Mouse (Mus musculus) cerebellum, postnatal 14 days (tissue): ENCODE results near the gene Thap3.
"Not testable (repeated sequence)": the region's sequence is repeated elsewhere in the genome, so short reads cannot be mapped to it uniquely, and the experiment has no call there.

Experiments
- DNase-seq, 2 experiments: peaks; one replicate each; pipeline ENCODE4 v3.0.0; 2021; ENCODE audit warnings: mixed read lengths in 2 of 2

Thap3 gene

DNA sequence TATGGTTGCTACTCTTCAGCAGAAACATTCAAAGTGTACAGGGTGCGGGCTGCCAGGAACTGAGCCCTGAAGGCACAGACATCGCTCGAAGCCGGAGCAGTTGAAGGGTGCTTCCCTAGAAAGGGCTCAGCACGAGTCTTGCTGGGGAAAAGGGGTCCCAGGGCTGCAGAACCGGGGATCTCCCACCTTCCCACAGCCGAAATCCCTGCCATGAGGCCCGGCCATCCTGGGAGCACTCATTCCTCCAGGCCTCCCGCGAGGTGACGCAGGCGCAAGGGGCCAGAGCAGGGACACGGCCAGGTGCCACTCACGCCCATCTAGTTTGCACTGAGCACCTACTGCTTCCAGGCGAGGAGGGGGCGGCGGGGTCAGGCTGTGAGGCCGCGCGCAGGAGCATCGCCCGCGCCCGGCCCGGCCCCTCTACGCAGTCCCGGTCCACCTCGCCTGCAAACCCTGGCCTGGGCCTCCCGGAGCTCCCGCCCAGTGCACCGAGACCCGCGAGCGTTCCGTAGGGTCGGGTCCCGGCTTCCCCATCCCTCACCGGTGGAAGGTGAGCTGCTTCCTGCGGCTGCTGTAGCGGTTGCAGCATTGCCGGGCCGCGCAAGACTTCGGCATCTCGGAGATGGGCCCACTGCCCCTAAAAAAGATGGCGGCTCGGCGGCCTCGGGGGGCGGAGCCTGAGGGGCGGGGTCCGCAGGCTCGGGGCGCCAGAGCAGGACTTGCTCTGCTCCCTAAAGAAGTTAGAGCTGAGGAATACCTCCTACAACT lies at the start of gene Thap3:
Thap3 (minus strand) TSS at position 656 of the 768 bp plus-strand sequence.
- DNase-seq, result peak; percentile 86 to 90

DNA sequence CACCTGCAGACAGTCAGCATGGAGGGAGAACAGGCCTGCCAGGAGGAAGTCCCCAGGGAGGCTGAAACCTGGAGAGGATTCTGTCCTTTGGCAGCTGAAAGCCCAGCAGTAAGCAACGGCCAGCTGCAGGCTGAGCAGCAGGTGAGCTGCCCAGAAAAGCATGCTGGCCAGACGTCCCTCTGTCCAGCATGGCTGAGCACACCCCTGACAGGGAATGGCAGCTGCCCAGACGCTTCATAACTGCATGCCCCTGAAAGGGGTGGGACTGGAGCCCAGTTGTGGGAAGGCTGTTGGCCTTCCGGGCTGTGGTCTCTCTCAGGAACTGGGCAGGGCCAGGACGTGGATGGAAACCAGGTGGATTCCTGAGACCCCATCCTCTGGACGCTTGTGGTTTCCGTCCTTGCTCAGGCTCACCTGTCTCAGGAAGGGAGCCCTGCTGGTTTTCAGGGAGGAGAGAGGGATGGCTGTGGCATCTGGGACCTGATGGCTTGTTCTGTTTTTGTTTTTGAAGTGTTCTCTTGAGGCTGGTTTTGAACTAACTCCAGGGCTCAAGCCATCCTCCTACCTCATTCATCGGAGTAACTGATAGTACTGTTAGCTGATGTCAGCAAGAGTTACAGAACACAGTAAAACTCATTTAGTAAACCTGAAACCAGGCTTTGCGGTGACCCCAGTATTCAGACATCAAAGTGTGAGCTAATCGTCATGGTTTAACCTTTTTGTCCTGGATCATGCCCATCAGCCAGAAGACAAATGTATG lies 49.6 kb upstream of the Thap3 start, which contains the start of gene Tas1r1:
Tas1r1 (minus strand) TSS at position 344 of the 760 bp plus-strand sequence.
- DNase-seq, result peak in 1 of 2 experiments; percentile 41

DNA sequence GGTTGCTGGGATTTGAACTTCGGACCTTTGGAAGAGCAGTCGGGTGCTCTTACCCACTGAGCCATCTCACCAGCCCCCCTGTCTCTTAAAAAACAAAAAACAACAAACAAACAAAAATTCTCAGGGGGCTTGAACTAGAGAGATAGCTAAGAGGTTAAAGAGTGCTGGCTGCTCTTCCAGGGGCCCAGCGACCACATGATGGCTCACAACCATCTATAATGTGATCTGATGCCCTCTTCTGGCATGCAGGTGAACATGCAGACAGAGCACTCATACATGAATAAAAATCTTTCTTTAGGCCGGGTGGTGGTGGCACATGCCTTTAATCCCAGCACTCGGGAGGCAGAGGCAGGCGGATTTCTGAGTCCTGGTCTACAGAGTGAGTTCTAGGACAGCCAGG lies 47.7 kb upstream of the Thap3 start:
- DNase-seq, result not testable (repeated sequence)

DNA sequence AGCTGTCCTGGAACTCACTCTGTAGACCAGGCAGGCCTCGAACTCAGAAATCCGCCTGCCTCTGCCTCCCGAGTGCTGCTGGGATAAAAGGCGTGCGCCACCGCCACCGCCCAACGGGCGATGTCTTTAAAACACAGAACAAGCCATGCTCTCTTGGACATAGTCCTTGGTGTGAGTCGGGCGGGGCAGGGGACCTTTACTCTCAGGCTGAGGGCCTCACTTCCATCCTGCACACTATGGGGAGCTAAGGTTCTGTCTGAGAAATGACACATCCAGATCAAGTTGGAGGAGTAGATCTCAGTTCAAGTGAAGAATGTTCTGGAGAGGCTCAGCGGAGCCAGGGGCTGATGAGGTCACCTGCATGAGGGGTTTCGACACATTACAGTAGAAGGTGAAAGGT lies 44.1 kb upstream of the Thap3 start:
- no peak for DNase-seq

DNA sequence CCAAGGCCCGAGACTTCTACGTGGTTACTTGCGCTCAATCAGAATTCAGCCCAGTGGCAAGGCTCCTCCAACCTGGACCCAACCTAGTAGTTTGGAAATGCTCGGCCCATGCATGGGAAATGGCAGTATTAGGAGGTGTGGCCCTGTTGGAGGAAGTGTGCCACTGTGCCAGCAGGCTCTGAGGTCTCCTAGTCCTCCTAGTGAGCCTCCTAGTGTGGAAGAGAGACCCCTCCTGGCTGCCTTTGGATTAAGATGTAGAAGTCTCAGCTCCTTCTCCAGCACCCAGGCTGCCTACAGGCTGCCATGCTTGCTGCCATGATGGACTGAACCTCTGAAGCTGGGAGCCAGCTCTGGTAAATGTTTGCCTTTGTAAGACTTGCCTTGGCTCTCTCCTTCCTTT lies 41.2 kb upstream of the Thap3 start:
- DNase-seq, result no peak

DNA sequence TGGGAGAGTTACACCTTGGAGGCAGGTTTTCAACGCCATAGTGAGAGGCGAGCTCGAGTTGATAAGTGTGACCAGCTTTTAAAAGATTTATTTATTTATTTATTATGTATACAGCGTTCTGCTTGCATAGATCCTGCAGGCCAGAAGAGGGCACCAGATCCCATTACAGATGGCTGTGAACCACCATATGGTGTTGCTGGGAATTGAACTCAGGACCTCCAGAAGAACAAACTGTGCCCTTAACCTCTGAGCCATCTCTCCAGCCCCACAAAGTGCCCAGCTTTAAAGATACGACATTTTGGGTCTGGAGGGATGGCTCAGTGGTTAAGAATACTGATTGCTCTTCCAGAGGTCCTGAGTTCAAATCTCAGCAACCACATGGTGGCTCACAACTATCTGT lies 40.3 kb upstream of the Thap3 start:
- DNase-seq, result no peak

DNA sequence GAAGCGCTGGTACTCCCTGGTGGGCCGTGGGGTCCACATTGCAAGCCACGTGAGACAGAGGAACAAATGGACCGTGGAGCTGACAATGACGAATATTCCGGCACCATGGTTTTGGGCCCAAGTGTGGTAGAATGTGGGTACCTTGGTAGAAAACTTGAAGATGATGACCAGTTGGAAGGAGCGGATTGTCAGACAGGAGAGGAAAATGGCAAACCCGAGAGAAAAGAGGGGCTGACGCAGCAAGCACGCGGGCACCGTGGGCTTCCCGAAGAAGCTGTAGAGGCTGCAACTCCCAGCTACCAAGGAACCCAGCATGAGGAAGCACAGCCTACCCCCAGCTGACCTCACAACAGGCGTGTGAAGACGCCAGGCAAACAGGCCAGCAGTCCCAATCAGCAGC lies 39.7 kb upstream of the Thap3 start:
- no peak for DNase-seq

DNA sequence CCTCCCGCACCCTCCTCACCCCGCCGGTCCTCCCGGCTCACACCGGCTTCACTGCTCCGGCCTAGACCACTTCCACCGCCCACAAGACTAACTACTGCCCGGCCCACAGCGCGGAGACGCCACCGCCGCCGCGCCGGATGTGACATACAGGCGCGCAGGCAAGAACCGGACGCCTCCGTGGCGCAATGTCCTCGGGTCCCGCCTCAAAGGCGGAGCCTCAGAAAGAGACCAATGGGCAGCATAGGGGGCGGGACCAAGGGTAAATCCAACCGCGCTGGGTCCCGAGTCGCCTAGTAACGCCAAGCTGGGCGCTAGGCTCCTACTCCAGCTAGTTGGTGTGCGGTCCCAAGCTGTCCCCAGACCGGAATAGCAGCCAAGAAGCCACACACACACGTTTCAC lies 38.7 kb upstream of the Thap3 start, which contains the start of gene Zbtb48:
Zbtb48 (minus strand) TSS at position 148 of the 400 bp plus-strand sequence.
- peak; percentile 96 for DNase-seq

DNA sequence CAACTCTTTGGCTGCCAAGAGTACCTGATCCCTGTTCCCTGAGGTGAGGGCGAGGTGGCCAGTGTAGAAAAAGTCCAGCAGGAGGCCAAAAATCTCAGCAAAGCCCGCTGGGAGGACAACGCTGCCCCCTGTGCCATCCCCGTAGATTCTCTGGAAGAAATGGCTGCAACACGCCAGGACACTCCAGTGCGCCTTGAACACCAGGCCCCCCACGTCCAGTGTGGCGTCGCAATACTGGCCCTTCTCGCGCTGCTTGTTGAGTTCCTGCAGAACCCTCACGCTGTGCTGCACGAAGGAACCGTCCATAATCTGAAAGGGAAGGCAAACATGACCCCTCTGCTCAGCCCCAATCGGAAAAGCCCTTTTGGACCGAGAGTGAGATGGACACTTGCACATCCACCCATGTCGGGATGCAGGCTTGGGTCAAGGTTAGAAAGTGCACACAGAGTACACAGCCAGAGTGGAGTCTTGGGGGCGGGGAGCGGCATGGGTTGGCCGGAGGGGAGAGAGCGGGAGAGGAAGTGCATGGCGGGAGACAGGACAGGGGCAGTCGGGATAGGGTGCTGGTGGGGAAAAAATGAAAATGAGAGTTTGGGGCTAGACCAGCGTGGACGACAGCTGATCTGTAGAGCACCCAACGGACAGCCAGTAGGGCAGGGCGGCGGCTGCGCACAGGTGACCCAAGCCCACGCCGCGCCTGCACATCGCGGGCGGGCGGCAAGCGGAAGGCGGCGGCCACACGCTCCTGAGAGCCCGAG lies 38.1 kb upstream of the Thap3 start:
- DNase-seq, result peak in 1 of 2 experiments; percentile 56

DNA sequence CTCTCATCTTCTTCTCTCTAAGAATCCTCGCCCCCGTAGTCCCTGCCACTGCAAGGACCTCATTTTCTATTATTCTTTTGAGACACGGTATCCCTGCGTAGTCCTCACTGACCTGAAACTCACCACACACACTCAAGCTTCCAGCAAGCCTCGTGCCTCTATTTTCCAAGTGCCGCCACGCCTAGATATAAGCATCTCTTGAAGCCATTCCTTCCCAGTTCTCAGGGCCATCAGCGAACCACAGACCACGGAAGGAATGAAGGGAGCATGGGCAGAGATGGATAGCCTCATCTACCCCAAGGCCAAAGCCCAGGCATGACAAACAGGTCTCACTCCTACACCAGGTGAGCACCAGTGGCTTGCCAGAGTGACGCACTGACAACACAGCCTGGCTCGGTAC lies 35.7 kb upstream of the Thap3 start:
- no peak for DNase-seq

DNA sequence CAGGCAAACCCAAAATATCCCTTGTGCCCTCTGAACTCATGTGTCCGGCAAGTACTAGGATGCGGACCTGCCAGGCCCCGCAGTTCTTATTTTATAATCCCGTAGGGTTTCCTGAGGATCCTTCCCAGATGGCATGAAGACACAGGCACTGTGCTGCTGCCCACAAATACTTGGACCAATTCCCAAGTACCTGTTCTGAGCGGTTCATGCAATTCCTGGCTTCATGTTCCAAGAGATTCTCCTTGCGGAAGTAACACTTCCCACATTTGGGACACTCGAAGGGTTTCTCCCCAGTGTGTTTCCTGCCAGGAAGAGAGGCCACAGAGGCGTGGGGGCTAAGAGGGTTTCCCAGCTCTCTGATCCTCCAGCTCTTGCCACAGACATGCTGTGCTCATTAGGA lies 33.7 kb upstream of the Thap3 start:
- peak in 1 of 2 experiments; percentile 47 for DNase-seq

DNA sequence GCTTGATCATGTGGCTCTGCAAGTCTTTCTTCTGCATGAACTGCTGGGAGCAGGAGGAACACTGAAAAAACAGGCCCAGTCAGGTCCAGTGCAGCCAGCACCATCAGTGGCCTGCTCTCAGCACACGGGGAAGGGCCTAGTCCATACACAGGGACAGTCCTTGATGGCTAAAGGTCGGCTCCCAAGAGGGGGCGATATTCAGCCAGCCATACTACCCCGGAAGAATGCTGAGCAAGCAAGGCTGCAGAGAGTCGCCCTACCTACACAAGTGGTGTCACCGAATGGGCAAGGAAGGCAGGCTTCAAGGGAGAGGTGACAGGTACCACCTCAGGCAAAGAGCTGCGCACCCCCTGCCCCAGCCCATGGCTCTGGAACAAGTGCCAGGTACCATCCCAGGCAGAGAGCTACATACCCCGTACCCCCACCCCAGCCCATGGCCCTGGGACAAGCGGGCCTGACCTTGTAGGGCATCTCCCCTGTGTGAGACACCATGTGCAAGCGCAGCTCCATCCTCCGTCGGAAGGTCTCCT lies 32.8 kb upstream of the Thap3 start:
- DNase-seq, result no peak

DNA sequence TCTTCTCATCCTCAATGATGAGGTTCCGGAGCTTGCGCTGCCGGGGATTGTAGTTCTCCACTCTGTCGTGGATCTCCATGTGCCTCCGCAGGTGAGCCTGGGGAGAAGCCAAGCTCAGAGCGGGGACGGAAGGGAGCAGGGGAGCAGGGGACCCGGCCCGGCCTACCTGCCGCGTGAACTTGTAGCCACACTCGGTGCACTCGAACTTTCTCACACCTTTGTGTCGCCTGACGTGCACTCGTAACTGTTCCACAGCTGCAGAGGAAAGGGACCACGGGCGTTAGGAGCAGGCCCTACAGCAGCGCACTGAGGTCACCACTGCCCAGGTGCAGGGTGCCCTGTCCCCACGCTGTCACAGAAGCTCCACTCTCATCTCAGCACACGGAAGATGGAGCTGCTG lies 31.2 kb upstream of the Thap3 start:
- no peak for DNase-seq

DNA sequence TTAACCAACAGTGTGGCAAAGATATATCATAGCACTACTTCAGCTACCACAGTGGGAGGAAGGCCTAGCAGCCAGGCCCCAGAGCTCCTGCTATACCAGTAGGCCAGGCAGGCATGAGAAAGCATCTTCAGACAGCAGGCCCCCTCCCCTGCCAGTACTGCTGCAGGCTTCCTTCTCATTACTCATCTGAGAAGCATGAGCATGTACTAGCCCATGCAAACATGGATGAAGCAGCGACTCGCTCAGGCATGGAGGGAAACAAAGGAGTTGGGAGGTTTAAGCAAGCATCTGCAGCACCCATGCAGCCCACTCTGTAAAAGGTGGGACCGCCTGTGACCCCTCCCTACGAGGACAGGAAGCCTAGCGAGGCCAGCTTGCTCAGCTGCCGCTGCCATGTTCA lies 30.3 kb upstream of the Thap3 start:
- DNase-seq, result no peak

DNA sequence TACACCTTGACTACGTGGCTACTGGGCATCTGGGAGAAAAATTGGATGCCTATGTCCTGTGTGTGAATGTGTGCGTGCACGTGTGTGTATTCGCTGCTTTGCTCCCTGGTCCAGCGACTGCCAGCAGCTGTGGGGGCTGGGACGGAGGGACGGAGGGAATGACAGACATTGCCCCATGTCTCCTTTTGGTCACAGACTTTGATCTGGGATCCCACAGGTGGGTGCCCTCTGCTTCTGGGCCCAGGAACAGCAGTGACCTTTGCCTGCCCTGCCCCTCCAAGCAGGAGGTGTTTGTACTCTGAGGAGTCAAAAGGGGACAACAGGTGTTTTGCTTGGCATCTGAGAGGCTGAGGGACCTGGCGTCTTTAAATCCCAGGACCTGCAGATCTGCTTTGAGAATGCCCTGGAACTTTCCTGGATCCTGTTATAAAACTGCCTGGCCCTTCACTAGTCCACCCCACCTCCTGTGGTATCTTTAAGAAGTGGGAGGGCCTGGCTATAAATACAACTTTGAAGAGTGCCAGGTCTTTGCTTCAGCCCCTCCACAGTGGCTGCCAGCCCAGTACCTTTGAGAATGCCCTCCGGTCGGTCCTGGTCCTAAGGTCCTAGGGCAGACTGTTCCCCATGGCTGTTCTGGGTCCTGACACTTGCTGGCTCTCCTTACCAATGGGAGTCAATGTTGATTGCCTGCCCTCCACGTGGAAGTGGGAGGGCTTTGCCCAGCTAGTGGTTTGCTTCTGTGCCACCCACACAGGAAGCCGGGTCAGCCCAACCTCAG lies 24.4 kb upstream of the Thap3 start:
- DNase-seq, result peak in 1 of 2 experiments; percentile 16

DNA sequence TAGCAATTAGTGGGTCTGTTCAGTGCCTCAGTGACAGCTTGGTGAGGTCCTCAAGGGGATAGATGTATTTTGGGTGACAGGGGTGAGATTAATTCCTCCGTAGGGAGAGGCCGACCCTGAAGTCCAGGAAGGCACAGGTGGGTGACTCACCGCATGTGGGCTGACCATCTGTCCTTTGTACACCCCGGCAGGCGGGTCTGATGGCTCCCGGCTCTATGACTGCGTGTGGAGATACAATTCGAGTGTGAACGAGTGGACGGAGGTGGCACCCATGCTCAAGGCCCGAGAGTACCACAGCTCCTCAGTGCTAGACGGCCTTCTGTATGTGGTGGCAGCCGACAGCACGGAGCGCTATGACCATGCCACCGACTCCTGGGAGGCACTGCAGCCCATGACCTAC lies 23.3 kb upstream of the Thap3 start:
- DNase-seq, result no peak

DNA sequence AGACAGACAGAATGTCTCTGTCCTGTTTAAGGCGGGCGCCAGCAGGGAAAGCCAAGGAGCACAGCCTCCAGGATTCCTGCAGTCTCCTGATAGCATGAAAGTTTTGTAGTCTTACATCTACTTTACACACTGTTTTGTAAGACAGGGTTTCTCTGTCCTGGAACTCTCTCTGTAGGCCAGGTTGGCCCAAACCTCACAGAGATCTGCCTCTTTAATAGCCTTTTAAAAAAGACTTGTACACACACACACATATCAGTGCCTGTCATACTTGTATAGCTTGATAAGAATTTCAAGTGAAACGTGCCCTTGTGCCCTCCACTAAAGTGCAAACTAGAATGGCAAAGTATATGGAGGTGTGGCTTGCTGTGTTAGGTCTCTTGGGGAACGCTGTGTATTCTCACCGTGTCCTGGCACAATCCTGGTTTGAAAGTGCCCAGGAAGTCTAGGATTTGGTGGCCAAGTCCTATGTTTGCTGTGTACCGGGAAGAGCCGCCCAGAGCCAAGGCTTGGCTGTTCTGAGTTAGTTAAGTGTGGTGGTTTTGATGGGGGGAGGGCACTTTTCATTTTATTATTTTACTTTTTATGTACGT lies 22.5 kb upstream of the Thap3 start:
- no peak for DNase-seq

DNA sequence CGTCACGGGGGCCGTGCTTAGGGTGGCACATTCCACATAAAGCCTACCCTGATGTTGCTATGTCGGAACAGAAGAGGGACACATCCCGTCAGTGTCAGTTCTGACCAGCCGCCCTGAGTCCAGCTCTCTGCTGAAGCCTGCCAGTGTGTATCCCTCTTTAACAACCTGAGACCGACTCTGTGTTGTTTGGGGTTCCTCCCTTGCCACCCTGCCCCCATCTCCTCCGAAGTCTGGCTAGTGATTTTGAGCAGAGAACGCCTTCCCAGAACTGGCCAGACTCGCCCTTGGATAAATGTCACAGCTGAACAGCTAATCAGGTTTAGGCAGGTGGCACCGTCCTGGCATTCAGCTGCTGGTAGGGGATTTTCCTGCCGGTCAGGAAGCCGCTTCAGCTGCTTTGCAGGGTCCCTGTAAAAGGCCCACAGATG lies 21.9 kb upstream of the Thap3 start:
- peak; percentile 52 to 66 for DNase-seq

DNA sequence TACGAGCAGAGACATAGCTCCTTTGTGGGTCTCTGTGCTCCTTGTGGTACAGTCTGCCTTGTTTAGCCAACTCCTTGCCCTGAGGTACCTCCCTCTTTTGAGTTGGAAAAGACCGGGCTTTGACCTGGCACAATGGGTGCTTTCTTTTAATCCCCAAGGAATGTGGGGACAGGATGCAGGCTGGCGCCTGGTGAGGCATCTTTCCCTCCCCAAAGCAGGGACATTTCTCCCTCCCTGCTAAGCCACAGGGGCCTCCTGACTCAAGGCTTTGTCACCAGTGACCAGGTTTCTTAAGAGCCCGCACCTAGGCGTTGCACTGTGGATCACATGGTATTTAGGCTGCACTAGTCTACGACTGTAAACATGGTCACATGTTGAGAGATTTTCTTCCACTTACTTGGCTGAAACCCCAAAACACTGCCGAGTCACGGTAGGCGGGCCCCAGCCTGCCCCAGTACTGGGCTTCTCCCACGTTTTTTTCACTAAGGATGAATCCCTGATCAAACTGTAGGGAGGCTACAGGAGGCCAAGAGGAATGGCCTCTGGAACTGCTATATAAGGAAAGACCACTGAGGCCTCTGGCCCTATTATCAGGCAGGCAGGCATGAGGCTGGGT lies 21.4 kb upstream of the Thap3 start:
- no peak for DNase-seq

DNA sequence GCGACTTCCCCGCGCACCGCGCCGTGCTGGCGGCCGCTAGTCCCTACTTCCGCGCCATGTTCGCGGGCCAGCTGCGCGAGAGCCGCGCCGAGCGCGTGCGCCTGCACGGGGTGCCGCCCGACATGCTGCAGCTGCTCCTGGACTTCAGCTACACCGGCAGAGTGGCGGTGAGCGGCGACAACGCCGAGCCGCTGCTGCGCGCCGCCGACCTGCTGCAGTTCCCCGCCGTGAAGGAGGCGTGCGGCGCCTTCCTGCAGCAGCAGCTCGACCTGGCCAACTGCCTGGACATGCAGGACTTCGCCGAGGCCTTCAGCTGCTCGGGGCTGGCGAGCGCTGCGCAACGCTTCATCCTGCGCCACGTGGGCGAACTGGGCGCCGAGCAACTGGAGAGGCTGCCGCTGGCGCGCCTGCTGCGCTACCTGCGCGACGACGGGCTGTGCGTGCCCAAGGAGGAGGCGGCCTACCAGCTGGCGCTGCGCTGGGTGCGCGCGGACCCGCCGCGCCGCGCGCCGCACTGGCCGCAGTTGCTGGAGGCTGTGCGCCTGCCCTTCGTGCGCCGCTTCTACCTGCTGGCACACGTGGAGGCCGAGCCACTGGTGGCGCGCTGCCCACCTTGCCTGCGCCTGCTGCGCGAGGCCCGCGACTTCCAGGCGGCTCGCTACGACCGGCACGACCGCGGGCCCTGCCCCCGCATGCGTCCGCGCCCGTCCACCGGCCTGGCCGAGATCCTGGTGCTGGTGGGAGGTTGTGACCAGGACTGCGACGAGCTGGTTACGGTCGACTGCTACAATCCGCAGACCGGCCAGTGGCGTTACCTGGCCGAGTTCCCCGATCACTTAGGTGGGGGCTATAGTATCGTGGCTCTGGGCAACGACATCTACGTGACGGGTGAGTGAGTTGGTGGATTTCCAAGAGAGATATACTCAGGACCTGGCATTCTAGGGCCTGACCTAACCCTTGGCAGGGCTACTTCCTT lies 20.6 kb upstream of the Thap3 start:
- peak; percentile 77 to 81 for DNase-seq
